Mouse (Mus musculus): Measurements from ENCODE around the gene Lhx1. TPM values are rescaled to one million over a fixed set of nuclear protein-coding genes. Genes with fewer than 3 reads are reported as not detected.

Lhx1 gene
- polyA plus RNA-seq, 1 experiment from 2014 or later: 0.32 TPM

DNA sequence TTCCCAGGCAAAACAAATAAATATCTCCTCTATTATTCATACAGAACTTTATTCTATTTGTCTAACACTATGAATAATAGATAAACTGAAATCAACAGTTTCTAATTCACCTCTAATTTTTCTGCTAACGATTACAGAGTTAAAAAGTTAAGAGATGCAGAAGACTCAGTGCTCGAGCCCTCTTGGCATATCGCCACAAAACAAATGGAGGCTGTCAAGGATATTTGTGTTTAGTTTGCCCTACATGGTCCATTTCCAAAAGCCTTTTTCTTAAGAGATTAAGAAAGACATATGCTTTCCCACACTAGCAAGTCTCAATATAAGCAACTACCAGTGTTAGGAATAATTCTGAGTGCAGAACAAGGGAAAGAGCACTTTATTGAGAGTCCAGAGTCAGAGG is 44.9 kb downstream of the Lhx1 start:
- ATAC-seq (replicated peaks; ENCODE audit: low FRiP score): no peak
- 80% methylated on average over 3 of the region's 3 CpGs for WGBS
- no peaks in the 10 kb centered on the region for H3K9me3 ChIP-seq (ENCODE audit: control insufficient read depth, low read length)
- no peaks in the 10 kb centered on the region for H3K4me1 ChIP-seq (replicated peaks; ENCODE audit: control insufficient read depth, insufficient read depth, low read length)
- no peaks in the 10 kb centered on the region for H3K27me3 ChIP-seq (replicated peaks; ENCODE audit: control insufficient read depth, insufficient read depth, low read length)
- DNase-seq (ENCODE audit: low spot score): no peak
- no peak overlapping the region for H3K4me3 ChIP-seq (ENCODE audit: low read depth, low read length)
- H3K9ac ChIP-seq (ENCODE audit: low read depth, low read length): no peak overlapping the region
- no peak overlapping the region for H3K4me2 ChIP-seq
- no peak overlapping the region for H3K27ac ChIP-seq (ENCODE audit: low read depth, low read length)
- no peaks in the 10 kb centered on the region; the same call in 1 of the 2 replicates for H3K36me3 ChIP-seq (ENCODE audit: control insufficient read depth, insufficient read depth, low read length)

DNA sequence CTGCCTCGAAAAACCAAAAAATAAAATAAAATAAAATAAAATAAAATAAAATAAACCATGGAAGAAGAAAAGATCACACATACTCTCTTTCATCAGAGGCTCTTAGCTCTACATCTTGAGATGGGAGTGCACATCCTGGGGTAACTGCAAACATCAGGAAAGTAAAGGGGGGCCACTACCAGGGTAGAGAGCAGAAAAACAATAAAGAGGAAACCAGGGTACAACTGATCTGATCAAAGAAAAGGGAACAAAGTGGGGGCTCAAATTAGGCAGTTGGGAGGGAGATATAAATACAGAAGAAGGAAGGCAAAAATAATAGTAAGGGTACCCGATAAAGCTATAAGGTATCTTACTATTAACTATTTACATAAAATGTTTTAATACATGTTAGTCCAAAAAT is 48.7 kb downstream of the Lhx1 start:
- no peak for DNase-seq (ENCODE audit: low spot score)
- Histone ChIP-seq H3K36me3 (ENCODE audit: control insufficient read depth, insufficient read depth, low read length) (no peaks in the 10 kb centered on the region; the same call in 1 of the 2 replicates), H3K4me3 (ENCODE audit: low read depth, low read length) (no peak overlapping the region), H3K4me1 (replicated peaks; ENCODE audit: control insufficient read depth, insufficient read depth, low read length) (no peaks in the 10 kb centered on the region), H3K9me3 (ENCODE audit: control insufficient read depth, low read length) (no peaks in the 10 kb centered on the region), H3K27me3 (replicated peaks; ENCODE audit: control insufficient read depth, insufficient read depth, low read length) (no peaks in the 10 kb centered on the region), H3K9ac (ENCODE audit: low read depth, low read length) (no peak overlapping the region), H3K4me2 (no peak overlapping the region), H3K27ac (ENCODE audit: low read depth, low read length) (no peak overlapping the region)
- 86% methylated on average over 2 of the region's 2 CpGs for WGBS
- no peak for ATAC-seq (replicated peaks; ENCODE audit: low FRiP score)

DNA sequence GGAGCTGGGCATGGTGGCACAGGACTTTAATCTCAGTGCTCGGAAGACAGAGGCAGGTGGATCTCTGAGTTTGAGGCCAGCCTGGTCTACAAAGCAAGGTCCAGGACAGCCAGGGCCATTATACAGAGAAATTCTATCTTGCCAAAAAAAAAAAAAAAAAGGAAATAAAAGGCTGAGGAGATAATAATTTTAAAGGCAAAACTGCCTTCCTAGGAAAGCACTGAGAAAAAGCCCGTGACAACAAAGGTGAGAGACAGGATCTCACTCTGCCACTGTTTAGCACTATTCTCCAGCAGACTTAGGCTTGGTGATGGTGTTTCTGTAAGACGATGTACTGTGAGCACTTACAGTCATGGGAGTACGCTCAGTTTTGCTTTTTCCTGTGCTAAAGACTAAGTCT is 49.3 kb downstream of the Lhx1 start:
- no peaks in the 10 kb centered on the region; the same call in 1 of the 2 replicates for H3K36me3 ChIP-seq (ENCODE audit: control insufficient read depth, insufficient read depth, low read length)
- DNase-seq (ENCODE audit: low spot score): no peak
- no peaks in the 10 kb centered on the region for H3K9me3 ChIP-seq (ENCODE audit: control insufficient read depth, low read length)
- H3K4me2 ChIP-seq: no peak overlapping the region
- no peak for ATAC-seq (replicated peaks; ENCODE audit: low FRiP score)
- no peak overlapping the region for H3K27ac ChIP-seq (ENCODE audit: low read depth, low read length)
- WGBS: 93% methylated on average over 4 of the region's 4 CpGs
- no peak overlapping the region for H3K9ac ChIP-seq (ENCODE audit: low read depth, low read length)
- H3K27me3 ChIP-seq (replicated peaks; ENCODE audit: control insufficient read depth, insufficient read depth, low read length): no peaks in the 10 kb centered on the region
- H3K4me3 ChIP-seq (ENCODE audit: low read depth, low read length): no peak overlapping the region
- H3K4me1 ChIP-seq (replicated peaks; ENCODE audit: control insufficient read depth, insufficient read depth, low read length): no peaks in the 10 kb centered on the region

DNA sequence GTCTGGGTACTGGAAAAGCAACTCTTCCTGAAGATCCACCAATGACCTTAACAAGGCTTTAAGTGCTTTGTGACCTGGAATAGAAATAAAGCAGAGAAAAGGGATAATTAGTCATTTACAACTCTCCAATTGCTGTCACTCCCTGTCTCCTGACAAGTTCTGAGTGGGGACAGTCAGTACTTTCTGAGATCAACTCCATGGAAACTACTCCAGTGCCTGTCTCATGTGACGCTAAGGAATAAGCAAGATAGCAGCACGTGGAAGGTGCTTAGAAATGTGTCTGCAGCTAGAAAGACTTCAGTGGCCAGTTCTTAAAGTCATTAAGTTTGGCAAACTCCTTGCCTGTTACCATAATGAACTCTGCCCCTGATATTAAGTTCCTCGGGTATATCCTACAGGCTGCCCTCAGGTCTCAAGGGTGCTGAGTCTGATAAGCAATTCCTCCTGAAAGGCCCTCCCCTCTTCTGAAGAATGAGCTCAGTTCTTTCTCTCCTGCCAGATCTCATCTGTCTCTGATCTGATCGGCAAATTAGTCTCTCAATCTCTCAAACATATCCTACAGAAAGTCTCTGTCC is 52.2 kb downstream of the Lhx1 start:
- H3K36me3 ChIP-seq (ENCODE audit: control insufficient read depth, insufficient read depth, low read length): peaks cover 8% of the 10 kb centered on the region
- ATAC-seq (replicated peaks; ENCODE audit: low FRiP score): no peak
- no peak overlapping the region for H3K4me2 ChIP-seq
- no peaks in the 10 kb centered on the region for H3K9me3 ChIP-seq (ENCODE audit: control insufficient read depth, low read length)
- no peak for DNase-seq (ENCODE audit: low spot score)
- H3K27ac ChIP-seq (ENCODE audit: low read depth, low read length): no peak overlapping the region
- no peaks in the 10 kb centered on the region for H3K4me1 ChIP-seq (replicated peaks; ENCODE audit: control insufficient read depth, insufficient read depth, low read length)
- H3K4me3 ChIP-seq (ENCODE audit: low read depth, low read length): no peak overlapping the region
- no peaks in the 10 kb centered on the region for H3K27me3 ChIP-seq (replicated peaks; ENCODE audit: control insufficient read depth, insufficient read depth, low read length)
- no peak overlapping the region for H3K9ac ChIP-seq (ENCODE audit: low read depth, low read length)
- WGBS: 61% methylated on average over 4 of the region's 4 CpGs

Other genes with a start within 250 kb of the Lhx1 start
- gene Aatf, start 12.0 kb downstream of the Lhx1 start, polyA plus RNA-seq (2014; fragmentation: Nextera tagmentation; extraction: Ambion mirVana): 87.6 and 92.8 TPM in 2 replicates

Measured in liver, embryonic 11.5 days (tissue).